Mouse (Mus musculus) mouse embryonic stem cell (cell line): ENCODE measurements at regions not wholly inside any gene's neighbourhood (a gene's known extent, or its start where the extent isn't known, plus 50 kb on each side); places are given as distances from the start of the nearest gene placed in this dataset.
"Not testable (repeated sequence)": the region's sequence is repeated elsewhere in the genome, so short reads cannot be mapped to it uniquely, and the experiment has no call there.

Experiments used
- in situ Hi-C, 2 experiments: fragments of 300-500 bp; cut with MboI; formaldehyde crosslinking; loops; 1 replicate in 1 of 2; 3 replicates in 1 of 2; pipeline ENCODE4 v1.14.3; 2019 to 2020; ENCODE audit warnings: low sequenced_read_pairs in 2 of 2, low pct_unique_long_range_greater_than_20kb in 1 of 2, mixed read lengths in 1 of 2; ENCODE audit not compliant: unreplicated experiment in 1 of 2

DNA sequence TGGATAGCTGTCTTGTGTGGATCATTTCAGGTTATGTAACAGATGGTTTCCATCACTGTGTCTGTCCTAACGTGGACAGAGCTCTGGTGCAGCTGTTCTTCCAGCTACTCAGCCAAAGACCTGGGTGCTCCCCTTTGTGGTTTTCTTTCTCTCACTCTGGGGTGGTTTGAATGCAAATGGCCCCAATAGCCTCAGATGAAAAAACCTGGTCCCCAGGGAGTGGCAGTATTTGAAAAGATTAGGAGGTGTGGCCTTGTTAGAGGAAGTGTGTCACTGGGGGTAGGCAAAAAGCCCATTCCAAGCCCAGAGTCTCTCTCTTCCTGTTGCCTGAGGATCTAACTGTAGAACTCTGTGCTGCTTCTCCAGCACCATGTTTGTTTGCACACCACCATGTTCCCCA, 98.9 kb upstream of the Zfp746 start:
- in situ Hi-C loops = loop anchor here in 1 of 2 experiments (25.0 kb wide), 1 partner anchor 577 kb away; the partner anchor contains the start of gene Gimap3

DNA sequence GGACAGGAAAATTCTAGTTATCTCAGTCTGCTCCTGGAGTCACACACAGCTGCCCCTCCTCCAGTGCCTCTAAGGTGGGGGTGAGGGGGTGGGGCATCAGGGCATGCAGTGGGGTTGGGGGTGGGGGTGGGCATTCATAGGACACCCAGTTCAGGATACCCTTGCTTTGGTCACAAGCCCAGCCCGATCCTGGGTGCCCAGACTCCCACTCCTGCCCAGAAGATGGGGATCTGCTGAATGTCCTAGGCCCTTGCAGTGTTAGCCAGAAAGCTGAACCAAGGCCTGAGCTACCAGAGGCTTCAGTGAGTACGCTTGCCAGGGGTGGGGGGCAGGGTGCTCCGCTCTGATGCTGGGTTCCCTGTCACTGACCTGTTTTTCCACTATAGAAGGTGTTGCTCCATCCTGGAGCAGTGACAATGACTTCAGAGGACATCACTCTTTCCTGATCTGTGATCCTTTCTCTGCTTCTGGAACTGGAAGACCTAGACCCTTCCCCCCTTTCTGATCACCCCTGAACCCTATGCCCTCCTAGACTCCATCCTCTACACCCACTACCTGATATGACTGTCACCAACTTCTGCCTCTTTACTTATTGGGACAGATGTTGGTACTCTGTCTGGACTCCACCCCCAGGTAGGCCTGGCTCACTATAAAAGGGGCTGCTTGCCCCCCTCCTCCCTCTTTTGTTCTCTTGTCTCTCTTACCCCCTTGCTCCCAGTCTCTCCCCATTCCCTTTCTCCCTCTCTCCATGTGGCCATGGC, 92.1 kb upstream of the Zfp746 start:
- in situ Hi-C loops = loop anchor here in 1 of 2 experiments (25.0 kb wide), 1 partner anchor 584 kb away; the partner anchor contains the start of gene Gimap3

DNA sequence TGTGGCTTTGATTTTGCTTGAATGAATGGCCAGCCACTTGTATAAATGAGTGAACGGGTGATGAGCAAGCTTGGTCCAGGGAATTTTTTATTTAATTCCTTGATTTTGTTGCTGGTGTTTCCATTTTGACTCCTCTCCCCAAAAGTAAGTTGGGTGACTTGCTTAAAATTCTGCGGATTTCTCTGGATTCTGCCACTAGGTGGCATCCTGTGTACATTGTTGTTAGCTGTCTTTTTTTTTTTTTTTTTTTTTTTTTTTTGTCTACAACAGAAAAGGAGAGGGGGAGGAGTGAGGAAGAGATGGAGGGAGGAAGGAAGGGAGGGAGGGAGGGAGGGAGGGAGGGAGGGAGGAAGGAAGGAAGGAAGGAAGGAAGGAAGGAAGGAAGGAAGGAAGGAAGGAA, 91.5 kb upstream of the Zfp746 start:
- in situ Hi-C loops = loop anchor here in 1 of 2 experiments (25.0 kb wide), 1 partner anchor 584 kb away; the partner anchor contains the start of gene Gimap3

DNA sequence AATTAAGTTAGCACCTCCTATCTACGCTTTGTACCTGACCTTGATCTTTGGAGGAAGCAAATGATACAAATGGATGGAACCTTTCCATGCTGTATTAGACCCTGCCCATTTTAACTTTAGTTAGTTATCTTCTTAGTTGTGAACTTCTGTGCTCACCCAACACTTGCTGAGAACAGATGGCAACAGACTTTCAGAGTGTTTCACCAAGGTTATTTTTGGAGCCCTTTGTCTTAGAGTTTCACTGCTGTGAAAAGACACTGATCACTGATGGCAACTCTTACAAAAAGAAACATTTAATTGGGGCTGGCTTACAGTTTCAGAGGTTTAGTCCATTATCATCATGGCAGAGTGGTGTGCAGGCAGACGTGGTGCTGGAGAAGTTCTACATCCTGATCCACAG, 88.8 kb upstream of the Zfp746 start:
- in situ Hi-C loops = loop anchor here in 1 of 2 experiments (25.0 kb wide), 1 partner anchor 587 kb away; the partner anchor contains the start of gene Gimap3

DNA sequence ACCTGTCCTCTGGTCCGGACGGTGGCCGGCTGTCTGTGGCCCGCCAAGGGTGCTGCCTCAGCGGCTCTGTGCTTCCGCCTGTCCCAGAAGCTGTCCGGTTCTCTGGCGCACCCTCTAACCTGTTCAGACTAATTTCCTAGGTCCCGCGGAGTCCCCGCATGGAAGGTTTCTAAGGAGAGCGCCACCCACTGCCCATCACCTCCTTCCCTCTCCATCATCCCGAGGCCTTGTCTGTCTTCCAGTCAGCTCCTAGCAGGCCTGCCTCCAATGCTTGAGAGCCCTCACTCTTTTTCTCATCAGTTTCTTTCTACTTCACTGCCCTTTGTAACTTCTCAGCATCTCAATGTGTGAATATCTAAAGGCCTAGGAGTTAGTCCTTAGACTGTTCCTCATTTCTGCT, 86.4 kb upstream of the Zfp746 start:
- in situ Hi-C loops = not testable (repeated sequence)

DNA sequence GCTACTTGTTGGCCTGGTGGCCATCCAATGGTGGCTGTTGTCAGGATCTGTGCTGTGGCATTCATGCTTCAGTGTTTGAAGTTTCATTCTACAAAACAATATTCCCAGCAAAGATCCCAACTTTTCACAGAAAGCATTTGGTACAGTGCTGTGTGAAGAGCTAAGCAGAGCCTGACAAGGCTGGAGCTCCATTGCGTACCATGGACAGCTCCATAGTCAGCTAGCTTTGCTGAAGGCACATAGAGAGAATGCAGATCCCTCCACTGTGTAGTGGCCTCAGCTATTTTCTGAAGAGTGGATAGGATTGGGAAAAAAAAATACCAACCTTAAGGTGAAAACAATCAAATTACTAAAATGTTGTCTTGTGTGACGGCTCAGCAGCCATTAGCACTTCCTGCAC, 50.5 kb upstream of the Zfp746 start:
- in situ Hi-C loops = no loop called here
